Mouse (Mus musculus) layer of hippocampus, postnatal 36 days (tissue): ENCODE results near the gene Sumf2. TPM values are rescaled to one million over a fixed set of nuclear protein-coding genes. Genes with fewer than 3 reads are reported as not detected.
"Not testable (repeated sequence)": the region's sequence is repeated elsewhere in the genome, so short reads cannot be mapped to it uniquely, and the experiment has no call there.

ENCODE experiments used
- DNase-seq, 2 experiments: peaks; one replicate each; pipeline ENCODE4 v3.0.0; 2022
- total RNA-seq, 2 experiments: library from RNA; stranded (reverse); gene quantifications; 2 replicates each; pipeline ENCODE4 v1.2.3; 2021

Gene Sumf2
- 10 to 100 TPM; 20.4 to 21.5 TPM for total RNA-seq

DNA sequence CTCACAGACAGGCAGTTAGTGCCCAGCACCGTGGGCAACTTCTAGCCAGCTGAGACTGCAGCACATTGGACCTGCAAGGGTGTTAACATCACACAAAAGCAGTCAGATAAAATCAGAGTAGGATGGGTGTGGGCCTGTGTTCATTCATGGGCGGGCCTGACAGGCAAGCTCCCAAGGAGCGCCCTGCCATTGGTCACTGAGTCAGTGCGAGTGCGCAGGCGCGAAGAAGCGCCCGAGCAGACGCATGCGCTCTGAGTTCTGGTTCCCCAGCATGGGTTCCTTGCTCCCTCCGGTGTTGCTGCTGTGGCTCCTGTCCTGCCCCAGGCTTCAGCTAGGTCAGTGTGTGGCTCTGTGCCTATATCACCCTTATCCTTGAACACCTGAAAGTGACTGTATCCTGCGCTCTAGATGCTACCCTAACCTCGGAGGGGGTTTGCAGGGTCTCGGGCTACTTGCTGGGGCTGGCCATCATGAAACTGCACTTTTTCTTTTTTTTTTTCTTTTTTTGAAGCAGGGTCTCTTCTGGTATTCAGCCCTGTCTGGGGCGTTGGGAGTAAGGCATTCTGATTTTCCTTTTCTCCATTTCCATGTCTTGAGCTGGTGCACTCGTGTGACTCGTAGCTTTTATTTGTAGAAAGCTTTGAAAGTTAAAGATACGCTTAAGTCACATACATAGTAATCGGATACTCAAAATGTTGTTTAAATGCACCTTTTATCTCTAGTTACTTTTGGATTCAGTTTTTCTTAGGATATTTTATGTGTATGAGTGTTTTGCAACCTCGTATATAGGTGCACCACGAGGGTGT lies at the start of gene Sumf2:
Sumf2 (plus strand) TSS at position 235 of the 806 bp plus-strand sequence.
- peak; percentile 95 for DNase-seq

DNA sequence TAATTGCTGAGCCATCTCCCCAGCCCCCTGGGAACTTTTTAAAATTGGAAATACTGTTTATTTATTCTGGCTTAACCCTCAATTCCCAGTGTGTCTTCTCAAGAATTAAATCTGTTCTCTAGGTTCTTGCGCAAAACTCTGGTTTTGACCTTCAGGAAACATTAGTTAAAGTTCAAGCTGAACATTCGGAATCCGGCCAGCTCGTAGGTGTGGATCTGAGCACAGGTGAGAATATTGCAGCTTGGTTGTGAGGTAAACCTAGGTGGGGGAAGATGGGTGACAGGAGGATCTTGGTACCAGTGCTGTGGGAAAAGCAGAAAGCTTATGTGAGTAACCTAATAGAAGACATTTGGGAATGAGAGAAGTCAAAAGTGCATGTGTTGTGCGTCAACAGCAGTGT lies 1.9 kb upstream of the Sumf2 start:
- DNase-seq: no peak

DNA sequence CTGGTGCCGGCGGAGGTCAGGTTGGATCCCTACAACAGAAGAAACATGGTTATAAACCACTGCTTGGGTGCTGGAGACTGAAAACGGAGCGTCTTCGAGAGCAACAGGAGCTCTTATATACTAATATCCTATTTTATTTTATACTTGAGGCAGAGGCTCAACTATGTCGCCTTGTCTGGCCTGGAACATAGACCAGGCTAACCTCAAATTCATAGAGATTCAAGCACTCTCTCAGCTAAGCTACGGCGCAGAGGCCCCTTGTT lies 703 bp downstream of the Sumf2 start:
- DNase-seq: no peak

DNA sequence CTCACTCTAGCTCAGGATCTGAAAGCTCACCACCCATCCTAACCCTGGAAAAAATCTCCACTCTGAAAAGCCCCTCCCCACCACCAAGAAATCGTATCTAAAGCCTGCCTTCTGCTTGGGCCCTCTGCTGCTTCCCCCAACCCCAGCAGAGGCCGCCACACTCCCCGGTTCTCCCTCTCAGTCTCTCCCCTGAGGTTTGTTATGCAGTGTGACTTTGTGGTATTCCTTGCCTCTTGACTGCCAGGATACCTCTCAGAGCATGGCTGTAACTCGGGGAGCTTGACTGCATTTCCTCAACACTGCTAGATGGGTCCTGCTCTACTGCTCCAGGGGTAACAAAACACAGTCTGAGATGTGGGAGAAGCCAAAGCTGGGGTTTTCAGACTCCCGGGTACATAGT lies 8.4 kb downstream of the Sumf2 start:
- no peak for DNase-seq

DNA sequence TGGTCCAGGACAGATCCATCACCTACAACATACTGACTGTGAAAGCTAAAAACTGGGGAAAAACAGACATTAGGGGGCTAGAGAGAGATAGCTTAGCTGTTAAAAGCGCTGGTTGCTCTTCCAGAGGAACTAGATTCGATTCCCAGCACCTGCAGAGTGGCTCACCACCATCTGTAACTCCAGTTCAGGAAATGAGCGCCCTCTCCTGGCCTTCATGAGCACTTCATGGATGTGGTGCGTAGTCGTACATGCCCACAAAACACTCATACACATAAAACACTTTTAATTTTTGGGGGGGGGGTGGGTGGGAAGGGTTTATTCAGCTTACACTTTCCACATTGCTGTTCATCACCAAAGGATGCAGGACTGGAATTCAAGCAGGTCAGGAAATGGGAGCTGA lies 9.6 kb downstream of the Sumf2 start:
- no peak for DNase-seq

DNA sequence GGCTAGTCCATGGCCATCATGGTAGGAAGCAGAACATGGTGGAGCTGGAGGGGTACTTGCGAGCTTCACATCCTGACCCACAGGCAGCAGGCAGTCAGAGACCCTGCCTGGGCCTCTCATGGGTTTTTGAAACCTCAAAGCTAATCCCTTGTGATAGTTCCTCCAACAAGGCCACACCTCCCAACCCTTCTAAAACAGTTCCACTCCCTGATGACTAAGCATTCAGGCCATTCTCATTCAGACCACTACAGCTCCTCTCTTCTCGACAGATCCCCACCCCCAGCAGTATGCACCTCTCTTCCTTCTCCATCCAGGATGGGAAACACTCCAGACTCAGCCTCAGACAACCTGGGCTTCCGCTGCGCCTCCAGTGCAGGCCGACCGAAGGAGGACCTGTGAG lies 15.5 kb downstream of the Sumf2 start:
- DNase-seq: no peak

DNA sequence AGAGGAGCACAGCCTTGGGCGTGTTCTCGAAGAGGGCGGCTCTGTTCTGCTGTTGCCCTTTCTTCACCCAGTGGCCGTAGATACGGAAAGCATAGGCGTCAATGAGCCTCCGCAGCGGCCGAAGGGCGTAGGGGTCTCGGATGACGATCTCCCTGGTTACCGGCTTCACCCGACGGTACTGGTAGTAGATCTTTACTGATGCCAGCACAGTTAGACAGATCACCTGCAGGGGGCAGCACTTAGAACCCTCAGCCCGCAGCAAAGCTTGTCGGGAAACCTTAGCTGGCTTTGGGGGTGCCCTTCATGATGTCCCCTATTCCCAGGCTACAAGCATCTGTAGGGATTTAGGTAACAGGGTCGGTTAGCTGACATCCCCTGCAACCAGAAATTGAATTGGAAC lies 17.7 kb downstream of the Sumf2 start:
- DNase-seq: peak; percentile 31

DNA sequence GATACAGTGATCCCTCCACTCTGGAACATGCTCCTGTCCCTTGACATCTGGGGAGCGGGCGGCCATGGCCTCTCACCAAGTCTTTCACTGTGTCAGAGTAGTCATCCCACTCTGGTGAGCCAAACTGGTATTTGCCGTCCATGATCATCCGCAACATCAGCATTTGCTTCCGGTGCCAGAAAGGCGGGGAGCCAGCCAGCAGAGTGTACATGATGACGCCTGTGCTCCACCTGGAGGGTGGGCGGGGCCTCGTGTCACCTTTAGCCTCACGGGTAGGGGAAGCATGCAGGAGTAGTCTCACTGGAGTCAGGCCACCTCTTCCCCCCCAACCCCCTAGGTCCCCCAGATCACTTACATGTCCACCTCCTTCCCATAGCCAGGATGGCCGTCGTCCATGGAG lies 19.1 kb downstream of the Sumf2 start:
- no peak for DNase-seq

DNA sequence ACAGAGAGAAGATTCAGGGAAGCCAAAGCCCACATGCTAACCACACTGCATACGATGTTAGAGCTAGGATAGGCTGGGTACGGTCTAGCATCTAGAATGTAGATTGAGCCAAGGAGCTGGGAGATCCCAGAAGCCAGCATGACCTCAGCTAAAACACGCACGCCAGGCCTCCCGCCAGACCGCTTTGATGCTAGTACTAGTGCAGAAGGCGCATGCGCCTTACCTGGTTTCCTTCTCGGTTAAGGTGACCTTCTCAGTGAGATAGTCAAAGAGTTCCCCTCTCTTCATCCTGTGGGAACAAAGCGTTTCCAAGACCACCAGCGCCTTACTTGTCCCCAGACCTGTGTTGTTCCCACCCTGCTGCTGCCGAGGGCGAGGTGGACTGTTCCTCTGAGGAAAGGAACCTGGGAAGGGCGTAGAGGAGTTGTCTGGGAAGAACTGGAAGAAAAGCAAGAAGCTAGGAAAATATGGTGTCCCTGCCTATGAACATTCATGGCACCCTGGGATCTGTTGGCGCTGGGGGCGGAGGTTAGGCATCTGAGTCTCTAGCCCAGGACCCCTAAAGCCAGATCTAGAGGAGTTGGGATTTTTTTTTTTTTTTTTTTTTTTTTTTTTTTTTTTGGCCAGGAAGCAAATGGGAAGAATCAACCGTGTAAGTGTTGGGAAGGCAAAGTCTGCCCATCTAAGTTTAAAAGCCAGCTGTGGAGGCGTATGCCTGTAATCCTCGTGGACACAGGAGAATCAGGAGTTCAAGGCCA lies 22.6 kb downstream of the Sumf2 start:
- DNase-seq: no peak

DNA sequence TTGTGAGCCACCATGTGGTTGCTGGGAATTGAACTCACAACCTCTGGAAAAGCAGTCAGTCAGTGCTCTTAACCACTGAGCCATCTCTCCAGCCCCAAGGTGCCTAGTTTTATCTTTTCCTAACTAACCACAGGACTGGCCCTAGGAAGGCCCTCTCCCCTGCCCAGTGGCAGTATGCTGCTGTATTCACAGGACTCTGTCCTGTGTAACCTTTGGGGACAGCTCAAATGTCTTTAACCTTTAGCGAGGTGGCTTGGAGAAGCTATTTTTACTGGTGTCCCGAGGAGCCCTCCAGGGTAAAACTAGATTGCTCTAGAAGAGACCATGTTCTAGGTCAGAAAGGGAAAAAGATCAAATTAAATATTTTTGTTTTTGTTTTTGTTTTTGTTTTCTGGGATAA lies 24.5 kb downstream of the Sumf2 start:
- DNase-seq: no peak

DNA sequence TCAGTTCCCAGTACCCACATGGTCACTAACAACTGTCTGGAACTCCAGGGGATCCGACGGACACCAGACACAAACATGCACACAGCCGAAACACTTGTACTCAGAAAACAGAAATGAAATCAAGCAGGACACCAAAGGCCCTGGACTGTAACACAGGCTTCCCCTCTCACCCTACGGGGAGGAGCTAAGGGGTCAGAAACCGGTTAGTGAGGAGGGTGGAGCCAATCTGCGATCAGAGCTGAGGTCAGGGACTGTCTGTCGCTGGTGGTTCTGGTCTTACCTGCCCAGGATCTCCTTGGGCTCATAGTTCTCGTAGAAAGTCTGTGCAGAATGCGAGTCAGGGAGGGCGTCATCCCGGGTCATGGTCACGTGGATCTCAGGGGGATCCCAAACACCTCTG lies 27.2 kb downstream of the Sumf2 start:
- no peak for DNase-seq

DNA sequence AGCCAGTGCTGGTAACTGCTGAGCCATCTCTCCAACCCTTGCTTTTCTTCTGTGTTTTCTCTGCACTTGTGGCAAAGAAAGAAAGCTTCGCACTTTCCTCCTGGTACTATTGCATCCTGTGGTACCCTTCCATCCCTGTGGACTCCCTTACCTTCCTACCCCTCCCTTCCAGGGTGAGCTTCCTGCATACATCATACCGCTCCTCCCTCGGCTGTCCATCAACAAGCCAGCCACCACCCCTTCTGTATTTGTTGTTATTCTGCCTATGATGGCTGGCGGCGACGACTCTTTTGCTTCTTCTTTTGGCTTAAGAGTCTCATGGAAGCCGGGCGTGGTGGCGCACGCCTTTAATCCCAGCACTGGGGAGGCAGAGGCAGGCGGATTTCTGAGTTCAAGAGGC lies 28.3 kb downstream of the Sumf2 start:
- DNase-seq: no peak

DNA sequence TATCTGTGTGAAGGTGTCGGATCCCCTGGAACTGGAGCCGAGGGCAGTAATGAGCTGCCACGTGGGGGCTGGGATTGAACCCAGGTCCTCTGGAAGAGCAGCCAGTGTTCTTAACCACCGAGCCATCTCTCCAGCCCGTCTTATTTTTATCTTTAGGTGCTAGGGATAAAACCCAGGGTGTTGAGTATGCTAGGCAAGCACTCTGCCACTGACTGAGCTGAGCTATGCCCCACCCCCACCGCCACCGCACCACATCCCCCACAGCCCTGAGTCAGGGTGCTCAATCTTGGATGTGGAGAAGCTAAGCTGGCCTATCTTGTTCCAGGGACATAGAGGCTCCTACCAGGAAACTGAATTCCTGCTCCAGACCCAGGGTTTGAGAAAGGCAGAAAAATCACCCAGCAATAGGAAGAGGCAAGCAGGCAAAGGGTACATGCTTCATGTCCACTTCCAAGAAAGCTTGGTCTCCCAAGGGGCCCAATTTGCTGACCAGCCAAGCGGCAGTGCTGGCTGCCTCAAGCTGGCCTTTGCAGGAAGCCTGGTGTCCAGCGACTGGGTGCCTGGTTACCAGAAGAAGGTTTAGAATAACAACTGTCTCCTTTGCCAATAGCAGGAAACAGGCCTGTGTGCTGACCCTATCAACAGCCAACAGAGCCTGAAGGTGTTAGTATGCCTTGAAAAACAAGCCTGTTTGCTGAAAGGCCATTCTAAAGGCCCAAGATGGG lies 31.1 kb downstream of the Sumf2 start:
- peak; percentile 26 to 38 for DNase-seq

DNA sequence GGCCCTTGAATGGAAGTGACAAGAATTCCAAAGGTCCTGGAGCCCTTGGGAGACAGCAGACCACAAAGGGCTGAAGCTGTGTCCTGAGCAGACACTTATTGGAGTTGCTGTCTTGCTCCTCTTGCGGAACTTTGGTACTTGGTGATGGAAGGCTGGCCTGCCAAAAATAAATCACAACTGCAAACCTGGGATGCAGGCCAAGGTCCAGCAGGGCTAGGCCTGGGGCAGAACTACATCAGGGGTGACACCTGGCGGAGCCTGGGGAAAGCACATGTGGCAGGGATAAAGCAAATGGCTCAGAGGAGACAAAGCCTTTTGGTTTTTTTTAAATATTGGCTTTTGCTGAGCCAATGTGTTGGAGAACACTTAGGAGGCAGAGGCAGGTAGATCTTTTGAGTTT lies 32.2 kb downstream of the Sumf2 start:
- DNase-seq: peak; percentile 27 to 50

DNA sequence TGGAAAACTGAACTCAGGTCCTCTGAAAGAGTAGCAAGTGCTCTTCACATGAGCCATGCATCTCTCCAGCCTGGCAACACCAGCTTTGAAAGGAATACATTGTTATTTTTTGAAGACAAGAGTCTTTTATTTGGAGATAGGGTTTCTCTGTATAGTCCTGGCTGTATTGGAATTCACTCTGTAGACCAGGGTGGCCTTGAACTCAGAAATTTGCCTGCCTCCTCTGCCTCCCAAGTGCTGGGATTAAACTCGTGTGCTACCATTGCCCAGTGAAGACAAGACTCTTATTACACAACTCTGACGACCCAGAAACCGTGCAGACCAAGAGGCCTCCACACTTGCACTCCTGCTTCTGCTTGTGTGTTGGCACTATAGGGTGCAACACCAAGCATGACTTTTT lies 33.1 kb downstream of the Sumf2 start:
- DNase-seq: no peak

DNA sequence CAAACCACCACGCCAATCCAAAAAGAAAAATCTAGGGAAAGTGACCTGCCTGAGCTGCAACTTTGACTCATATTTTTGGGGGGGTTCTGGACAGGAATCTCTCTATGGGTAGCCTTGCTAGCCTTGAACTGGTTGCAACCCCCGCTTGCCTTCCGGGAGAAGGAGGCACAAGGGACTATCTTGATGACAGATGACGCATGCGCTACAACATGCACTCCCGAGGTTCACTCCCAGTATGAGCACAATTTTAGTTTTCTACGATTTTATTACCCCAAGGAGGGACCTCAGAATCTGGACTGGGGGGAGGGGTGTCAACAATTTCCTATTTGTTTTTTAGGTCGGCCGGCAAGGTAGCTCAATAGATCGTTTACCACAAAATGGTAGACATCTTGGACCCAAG lies 39.5 kb downstream of the Sumf2 start:
- no peak for DNase-seq

DNA sequence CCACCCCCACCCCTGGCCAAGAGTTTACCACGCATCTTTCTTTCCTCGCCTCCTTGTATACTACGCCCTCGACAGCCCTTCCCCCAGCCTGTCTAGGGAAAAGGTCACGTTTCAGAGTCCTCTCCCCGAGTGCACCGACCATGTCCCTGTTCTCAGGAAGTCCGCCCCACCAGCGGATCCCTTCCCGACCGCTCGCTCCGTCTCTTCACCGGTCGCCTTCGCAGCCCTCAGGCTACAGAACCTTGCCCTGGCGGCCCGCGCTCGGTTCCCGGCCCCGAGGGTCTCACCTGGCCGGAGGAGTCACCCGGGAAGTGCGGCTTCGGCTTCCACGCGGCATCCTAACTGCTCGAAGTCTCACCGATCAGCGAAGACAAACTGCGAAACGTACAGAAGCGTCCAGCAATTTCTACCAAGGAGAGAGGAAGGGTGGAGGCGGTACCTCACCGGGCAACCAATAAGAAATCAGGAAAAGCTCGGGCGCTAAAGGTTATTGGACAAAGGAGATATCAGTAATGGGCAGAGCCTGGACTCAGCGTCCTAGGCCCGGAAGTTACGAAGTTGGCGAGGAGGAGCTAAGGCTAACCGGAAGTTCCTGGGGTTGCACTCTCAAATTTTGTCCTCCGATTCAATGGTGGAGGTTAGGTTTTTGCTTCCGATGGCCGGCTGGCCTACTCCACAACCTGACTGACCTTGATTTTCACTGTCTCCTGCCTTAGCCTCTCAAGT lies 40.3 kb downstream of the Sumf2 start, which contains the start of gene Chchd2:
Chchd2 (minus strand) TSS at position 560 of the 726 bp plus-strand sequence.
- peak; percentile 92 to 93 for DNase-seq

DNA sequence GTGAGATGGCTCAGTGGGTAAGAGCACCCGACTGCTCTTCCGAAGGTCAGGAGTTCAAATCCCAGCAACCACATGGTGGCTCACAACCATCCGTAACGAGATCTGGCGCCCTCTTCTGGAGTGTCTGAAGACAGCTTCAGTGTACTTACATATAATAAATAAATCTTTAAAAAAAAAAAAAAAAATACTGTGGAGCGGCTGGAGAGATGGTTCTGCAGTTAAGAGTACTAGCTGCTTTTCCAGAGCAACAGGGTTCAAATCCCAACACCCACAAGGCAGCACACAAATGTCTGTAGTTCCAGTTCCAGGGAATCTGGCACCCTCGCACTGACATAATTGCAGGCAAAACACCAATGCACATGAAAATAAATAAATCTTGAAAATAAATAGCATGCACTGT lies 43.6 kb downstream of the Sumf2 start:
- DNase-seq: not testable (repeated sequence)

DNA sequence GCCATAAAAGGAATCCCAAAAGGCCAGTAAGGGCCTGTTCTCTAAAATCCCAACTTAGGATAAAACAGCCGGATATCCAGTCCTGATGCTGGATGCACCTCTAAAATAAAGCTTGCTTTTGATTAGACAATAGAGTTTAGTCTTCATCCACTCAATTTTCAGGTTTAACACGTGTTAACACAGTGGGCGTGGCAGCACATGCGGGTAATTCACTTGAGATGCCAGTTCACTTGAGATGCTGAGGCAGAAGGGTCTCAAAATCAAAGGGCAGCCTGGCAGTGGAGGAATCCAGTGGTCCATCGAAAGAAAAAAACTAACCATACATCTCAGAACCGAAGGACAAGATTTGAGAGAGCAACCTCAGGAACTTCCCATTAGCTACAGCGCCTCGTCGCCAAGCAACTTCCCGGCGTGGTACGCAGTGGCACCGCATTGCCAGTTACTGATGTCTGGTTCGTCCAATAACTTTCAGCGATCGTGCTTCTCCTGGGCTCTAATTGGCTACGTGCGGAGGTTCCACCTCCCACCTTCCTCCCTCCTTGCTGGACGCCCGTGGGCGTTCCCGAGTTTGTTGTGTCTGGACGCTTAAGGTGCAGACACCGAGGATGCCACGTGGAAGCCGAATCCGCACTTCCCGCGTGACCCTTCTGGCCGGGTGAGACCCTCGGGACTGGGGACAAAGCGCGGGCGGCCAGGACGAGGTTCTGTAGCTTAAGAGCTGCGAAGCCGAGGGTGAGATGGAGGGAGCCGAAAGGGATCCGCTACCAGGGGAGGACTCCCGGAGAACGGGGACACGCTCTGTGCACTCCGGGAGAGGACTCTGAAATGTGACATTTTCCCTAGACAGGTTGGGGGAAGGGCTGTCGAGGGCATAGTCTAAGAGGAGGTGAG lies 48.7 kb downstream of the Sumf2 start, which contains the start of gene Zbed5:
Zbed5 (plus strand) TSS at position 526 of the 891 bp plus-strand sequence.
- peak; percentile 85 to 87 for DNase-seq

DNA sequence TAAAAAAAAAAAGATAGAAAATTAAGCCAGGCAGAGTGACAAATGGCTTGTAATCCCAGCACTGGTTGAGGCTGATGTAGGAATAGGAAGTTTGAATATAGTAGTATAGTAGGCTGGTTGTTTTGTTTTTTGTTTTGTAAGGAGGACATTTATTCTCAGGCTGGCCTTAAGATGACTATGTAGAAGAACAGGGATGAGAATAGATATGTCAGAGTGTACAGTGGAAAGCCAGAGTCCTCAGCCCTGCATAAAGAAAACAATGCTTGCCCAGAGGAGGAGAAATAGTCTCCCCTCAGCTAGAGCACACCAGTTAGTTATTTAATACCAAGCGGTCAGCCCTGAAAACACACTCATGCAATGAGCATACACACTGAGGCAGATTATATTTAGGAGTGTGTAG lies 51.7 kb downstream of the Sumf2 start, which contains the start of gene Phkg1:
Phkg1 (minus strand) TSS at position 101 of the 400 bp plus-strand sequence.
- no peak for DNase-seq

DNA sequence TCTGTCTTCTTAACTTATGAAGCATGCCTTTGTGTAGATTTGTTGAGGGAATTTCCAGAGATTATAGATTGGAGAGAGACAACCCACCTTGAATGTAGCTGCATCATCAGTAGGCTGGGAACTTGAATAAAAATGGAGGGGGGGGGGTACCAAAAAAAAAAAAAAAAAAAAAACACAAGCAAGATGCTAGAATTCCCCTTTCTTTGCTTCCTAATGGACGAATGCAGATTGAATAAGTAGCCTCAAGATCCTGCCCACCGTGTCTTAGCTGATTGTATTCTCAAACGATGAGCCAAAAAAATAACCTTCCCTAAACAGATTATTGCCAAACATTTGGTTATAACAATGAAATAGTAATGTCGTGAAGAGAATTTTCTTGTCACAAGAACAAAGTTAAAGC lies 61.0 kb downstream of the Sumf2 start:
- DNase-seq: no peak
